Mouse (Mus musculus) neural tube, embryonic 13.5 days (tissue): ENCODE data around the gene Dnajb12. TPM values are rescaled to one million over a fixed set of nuclear protein-coding genes. Genes with fewer than 3 reads are reported as not detected.
"Not testable (repeated sequence)": the region's sequence is repeated elsewhere in the genome, so short reads cannot be mapped to it uniquely, and the experiment has no call there.

Source experiments
- ATAC-seq: fragments of 200-750 bp; cut with Nextera tagmentation; 2 replicates; pipeline ENCODE4 v1.8.0; 2017; ENCODE audit warnings: low read depth, mild to moderate bottlenecking, moderate TSS enrichment, moderate library complexity
- H3K27ac ChIP-seq: fragments of 300-500 bp; sonication (generic); replicated peaks from 2 replicates; pipeline ENCODE4 v1.5.1; 2015; ENCODE audit warnings: moderate library complexity, mild to moderate bottlenecking, inconsistent platforms
- H3K27me3 ChIP-seq: fragments of 300-500 bp; sonication (generic); 2 replicates; pipeline ENCODE4 v1.6.1; 2015; ENCODE audit warnings: mild to moderate bottlenecking, inconsistent platforms
- H3K36me3 ChIP-seq: fragments of 300-500 bp; sonication (generic); 2 replicates; pipeline ENCODE4 v1.6.1; 2015; ENCODE audit warnings: mild to moderate bottlenecking, inconsistent platforms
- H3K4me1 ChIP-seq: fragments of 300-500 bp; sonication (generic); replicated peaks from 2 replicates; pipeline ENCODE4 v1.6.1; 2015; ENCODE audit warnings: inconsistent platforms
- H3K4me2 ChIP-seq: fragments of 300-500 bp; sonication (generic); 2 replicates; pipeline ENCODE4 v1.6.1; 2015; ENCODE audit warnings: inconsistent platforms, mild to moderate bottlenecking, moderate library complexity
- H3K4me3 ChIP-seq: fragments of 300-500 bp; sonication (generic); 2 replicates; pipeline ENCODE4 v1.5.1; 2015; ENCODE audit warnings: mild to moderate bottlenecking, inconsistent platforms
- H3K9ac ChIP-seq: fragments of 300-500 bp; sonication (generic); 2 replicates; pipeline ENCODE4 v1.6.1; 2015; ENCODE audit warnings: moderate library complexity, mild to moderate bottlenecking, inconsistent platforms
- H3K9me3 ChIP-seq: fragments of 300-500 bp; sonication (generic); 2 replicates; pipeline ENCODE4 v1.6.1; 2016; ENCODE audit warnings: inconsistent platforms
- WGBS: fragments of 180-500 bp; shearing (Covaris S2); methylation state at CpG from one replicate; pipeline ENCODE4 v1.1.7; 2015; 5-methylcytosine and 5-hydroxymethylcytosine counted together
- polyA plus RNA-seq: library from polyadenylated mRNA; unstranded; fragments of >200 nt; fragmentation: Nextera tagmentation; extraction: Ambion mirVana; gene quantifications from 2 replicates; pipeline ENCODE4 v1.2.1, GENCODE M21; 2015

Dnajb12 gene
- polyA plus RNA-seq, 1 experiment from 2014 or later: 20.4 TPM

DNA sequence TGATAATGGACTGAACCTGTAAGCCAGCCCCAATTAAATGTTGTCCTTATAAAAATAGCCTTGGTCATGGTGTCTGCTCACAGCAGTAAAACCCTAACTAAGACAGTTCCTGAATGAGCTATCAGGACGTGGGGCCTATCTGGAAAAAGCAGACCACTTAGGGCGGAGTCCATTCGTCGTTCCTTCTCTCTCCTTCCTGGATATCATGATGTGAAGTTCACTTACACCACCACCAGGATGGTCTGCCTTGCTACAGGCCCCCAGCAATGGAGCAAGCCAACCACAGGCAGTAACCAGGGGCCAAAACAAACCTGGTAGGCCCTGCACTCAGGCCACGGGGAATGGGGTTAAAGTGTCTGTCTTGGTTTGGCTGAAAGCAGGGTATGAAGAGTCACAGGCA is 5.7 kb upstream of the Dnajb12 start:
- 77% methylated on average over 5 of the region's 5 CpGs for WGBS

DNA sequence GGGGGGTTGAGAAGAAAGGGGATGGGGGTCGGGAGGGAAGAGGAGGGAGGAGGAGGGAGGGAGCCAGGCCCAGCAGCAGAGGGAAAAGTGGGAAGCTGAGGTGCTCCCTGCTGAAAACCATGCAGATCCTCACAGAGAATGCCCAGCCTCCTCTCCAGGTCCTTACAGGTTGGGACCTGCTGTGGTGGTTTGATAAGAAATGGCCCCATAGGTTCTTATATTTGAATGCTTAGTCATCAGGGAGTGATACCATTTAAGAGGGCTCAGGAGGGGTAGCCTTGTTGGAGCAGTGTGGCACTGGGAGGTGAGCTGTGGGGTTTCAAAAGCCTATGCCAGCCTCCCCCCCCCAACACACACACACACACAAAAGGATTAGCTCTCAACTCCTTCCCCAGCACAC is 4.0 kb upstream of the Dnajb12 start:
- Histone ChIP-seq H3K9me3 (no peaks in the 10 kb centered on the region), H3K4me2 (no peak overlapping the region), H3K36me3 (no peaks in the 10 kb centered on the region), H3K27ac (no peak overlapping the region), H3K4me1 (peaks cover 7% of the 10 kb centered on the region), H3K9ac (no peak overlapping the region), H3K4me3 (no peak overlapping the region), H3K27me3 (no peaks in the 10 kb centered on the region)
- no peak for ATAC-seq
- 45% methylated on average over 1 of the region's 1 CpGs for WGBS

More for the DNA sequence above, 5.7 kb upstream of the Dnajb12 start:
- no peaks in the 10 kb centered on the region for H3K27me3 ChIP-seq
- no peak overlapping the region for H3K9ac ChIP-seq
- H3K9me3 ChIP-seq: no peaks in the 10 kb centered on the region
- H3K4me3 ChIP-seq: no peak overlapping the region
- ATAC-seq: no peak
- no peak overlapping the region for H3K27ac ChIP-seq
- H3K4me1 ChIP-seq: peaks cover 2% of the 10 kb centered on the region
- no peaks in the 10 kb centered on the region for H3K36me3 ChIP-seq
- H3K4me2 ChIP-seq: no peak overlapping the region

DNA sequence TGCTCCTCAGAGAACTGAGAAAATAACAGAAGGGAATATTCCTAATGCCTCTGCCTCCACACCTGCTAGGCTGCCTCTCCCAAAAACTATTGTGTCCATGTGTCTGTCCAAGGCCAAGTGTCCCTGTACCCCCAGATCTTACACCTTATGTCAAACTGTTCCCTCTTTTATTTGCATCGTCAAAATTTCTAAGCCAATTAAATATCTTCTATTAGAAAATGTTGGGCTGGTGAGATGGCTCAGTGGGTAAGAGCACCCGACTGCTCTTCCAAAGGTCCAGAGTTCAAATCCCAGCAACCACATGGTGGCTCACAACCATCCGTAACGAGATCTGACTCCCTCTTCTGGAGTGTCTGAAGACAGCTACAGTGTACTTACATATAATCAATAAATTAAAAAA is 2.7 kb upstream of the Dnajb12 start:
- not testable (repeated sequence) for H3K4me2 ChIP-seq, H3K9me3 ChIP-seq, H3K36me3 ChIP-seq, H3K27ac ChIP-seq, ATAC-seq, H3K4me3 ChIP-seq, H3K9ac ChIP-seq, H3K27me3 ChIP-seq
- peaks cover 17% of the 10 kb centered on the region for H3K4me1 ChIP-seq
- WGBS: 96% methylated on average over 4 of the region's 4 CpGs

DNA sequence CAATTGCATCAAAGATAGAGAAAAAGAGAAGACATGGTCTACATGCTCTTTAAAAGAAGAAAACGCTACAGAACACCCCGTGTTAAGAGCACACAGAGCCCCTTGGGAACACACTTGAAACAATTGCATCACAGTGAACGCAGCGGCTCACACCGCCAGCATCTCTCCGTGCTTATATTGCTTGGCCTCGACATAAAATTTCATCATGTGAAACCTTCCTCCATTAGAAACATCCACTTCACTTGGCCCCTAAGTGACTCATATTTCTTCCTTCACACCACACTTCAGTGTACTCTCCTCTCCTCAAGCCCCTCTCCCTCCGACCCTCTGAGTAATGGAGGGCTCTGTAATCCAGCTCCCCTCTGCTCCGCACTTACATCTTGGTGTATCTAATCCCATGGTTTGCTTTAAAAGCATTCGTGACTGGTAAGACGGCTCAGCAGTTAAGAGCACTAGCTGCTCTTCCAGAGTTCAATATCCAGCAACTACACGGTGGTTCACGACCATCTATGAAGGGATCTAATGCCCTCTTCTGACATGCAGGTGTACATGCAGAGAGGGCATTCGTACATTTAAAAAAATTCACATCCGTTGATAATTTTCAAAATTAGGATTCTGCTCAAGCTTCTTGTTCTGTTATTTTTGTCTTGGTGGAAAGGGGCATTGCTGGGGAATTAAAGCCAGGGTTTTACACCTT is 1.8 kb upstream of the Dnajb12 start:
- ATAC-seq: no peak
- Histone ChIP-seq H3K4me3 (no peak overlapping the region), H3K4me1 (peaks cover 17% of the 10 kb centered on the region), H3K9ac (no peak overlapping the region), H3K27ac (no peak overlapping the region), H3K27me3 (no peaks in the 10 kb centered on the region), H3K36me3 (no peaks in the 10 kb centered on the region), H3K4me2 (no peak overlapping the region), H3K9me3 (no peaks in the 10 kb centered on the region)
- WGBS: 72% methylated on average over 15 of the region's 15 CpGs

DNA sequence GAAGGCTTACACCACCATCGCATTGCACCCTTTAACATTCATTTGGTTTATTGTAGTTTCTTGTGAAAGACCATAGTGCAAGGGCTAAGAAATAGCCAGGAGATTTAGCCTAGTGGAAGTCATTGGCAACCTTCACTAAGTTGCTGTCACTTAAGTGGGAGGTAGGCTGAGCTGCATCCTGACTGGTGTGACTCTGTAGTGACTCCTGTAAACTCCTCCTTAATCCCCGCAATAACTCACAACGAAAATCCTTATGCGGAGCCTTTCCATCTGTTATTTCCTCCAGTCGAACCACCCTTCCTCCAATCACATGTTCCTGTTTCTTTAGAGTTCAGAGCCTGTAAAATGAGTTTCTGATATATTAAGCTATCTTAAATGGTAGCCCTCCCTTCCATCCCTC is 533 bp upstream of the Dnajb12 start:
- 0 out of 2 replicates have a peak, but pooled peaks have one; percentile 7 for ATAC-seq
- Histone ChIP-seq H3K36me3 (no peaks in the 10 kb centered on the region), H3K27ac (peak overlapping the region; percentile 100), H3K9me3 (no peaks in the 10 kb centered on the region), H3K4me1 (peaks cover 17% of the 10 kb centered on the region), H3K4me3 (peak overlapping the region; percentile 87), H3K4me2 (peak overlapping the region; percentile 83), H3K9ac (peak overlapping the region; percentile 97), H3K27me3 (no peaks in the 10 kb centered on the region)
- WGBS: 21% methylated on average over 5 of the region's 5 CpGs

DNA sequence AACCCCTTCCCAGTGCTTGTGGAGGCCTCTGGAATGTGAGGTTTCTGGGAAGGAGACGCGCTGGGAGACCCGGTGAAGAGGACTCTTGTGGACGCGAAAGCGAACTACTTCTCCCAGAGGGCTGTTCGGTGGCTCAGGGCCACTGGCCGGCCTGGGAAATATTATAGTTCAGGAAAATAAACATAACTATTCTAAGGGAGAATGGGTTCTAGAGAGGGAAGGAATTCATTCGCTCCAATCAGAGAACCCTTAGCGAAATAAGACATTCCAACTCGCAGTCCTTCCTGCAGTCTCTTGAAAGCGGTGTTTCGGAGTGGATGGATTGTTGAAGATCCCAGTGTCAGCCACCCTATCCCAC is 652 bp downstream of the Dnajb12 start:
- under 1% methylated on average over 13 of the region's 13 CpGs for whole genome bisulfite sequencing
- H3K4me3 ChIP-seq: peak overlapping the region; percentile 87
- H3K4me2 ChIP-seq: peak overlapping the region; percentile 83

DNA sequence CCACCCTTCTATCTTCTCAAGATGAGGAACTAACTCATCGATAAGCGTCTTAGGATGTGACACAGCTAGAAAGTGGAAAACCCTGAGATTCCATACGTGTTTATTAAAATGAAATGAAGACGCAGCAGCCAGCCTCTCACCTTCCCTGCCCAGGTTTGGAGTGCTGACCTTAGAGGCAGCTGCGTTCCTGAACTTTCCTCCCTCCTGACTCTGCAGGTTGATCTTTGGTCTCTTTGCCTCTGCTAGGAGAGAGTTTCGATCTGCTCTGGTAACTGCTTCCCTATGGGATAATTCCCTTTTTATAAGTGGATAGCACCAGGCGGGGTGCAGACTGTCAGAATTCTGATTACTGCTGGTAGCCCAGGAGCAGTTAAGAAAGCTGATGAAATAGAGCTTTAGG is 1.5 kb downstream of the Dnajb12 start:
- peak overlapping the region; percentile 87 for H3K4me3 ChIP-seq
- peaks cover 27% of the 10 kb centered on the region for H3K4me1 ChIP-seq
- peak overlapping the region; percentile 83 for H3K4me2 ChIP-seq
- H3K36me3 ChIP-seq: no peaks in the 10 kb centered on the region
- H3K9ac ChIP-seq: peak overlapping the region; percentile 97; the same call in 1 of the 2 replicates
- H3K27ac ChIP-seq: no peak overlapping the region
- H3K27me3 ChIP-seq: no peaks in the 10 kb centered on the region
- no peak for ATAC-seq
- no peaks in the 10 kb centered on the region for H3K9me3 ChIP-seq
- 91% methylated on average over 7 of the region's 7 CpGs for WGBS

More for the DNA sequence above, 652 bp downstream of the Dnajb12 start:
- Histone ChIP-seq H3K9me3 (no peaks in the 10 kb centered on the region), H3K36me3 (no peaks in the 10 kb centered on the region), H3K27ac (peak overlapping the region; percentile 100), H3K9ac (peak overlapping the region; percentile 97), H3K27me3 (no peaks in the 10 kb centered on the region), H3K4me1 (peaks cover 19% of the 10 kb centered on the region)
- peak; percentile 64 for ATAC-seq

DNA sequence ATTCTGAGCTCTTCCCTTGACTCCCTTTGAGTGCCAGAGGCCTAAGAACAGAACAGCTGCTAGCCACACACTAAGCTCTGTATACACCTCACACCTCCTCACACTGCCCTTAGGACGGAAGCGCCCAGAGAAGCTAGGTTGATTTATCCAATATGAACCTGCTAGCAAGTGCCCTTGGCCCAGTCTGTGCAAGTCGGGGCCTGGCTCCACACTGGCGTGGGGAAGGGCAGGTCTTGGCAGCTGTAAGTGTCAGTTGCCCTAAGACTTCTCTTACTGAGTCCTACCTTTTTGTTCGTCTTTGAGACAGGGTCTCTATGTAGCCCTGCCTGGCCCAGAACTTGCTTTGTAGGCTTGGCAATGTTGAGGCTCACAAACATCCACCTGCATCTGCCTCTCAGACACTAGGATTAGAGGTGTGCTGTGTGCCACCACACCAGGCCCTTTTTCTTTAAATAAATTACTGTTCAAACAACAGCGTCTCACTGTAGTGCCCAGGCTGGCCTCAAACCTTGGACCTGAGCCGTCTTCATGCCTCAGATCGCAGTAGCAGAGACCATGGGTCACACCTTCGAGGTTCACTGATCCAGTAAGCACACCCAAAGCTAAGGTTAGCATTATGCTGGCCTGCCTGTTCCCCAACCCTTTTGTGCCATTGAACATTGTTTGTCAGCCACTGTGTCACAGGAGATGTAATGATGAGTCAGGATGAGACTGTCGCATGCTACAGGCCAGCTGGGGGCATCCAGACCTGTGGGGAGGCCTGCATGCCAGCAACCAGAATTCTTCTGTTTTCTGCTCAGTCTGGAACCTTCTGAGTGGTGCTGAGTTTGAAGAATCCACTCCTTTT is 5.2 kb downstream of the Dnajb12 start:
- Histone ChIP-seq H3K27ac (no peak overlapping the region), H3K36me3 (no peaks in the 10 kb centered on the region), H3K9me3 (no peaks in the 10 kb centered on the region), H3K4me1 (peaks cover 26% of the 10 kb centered on the region), H3K4me3 (no peak overlapping the region), H3K9ac (0 out of 2 replicates have a peak overlapping the region, but pooled peaks have one; percentile 34), H3K27me3 (no peaks in the 10 kb centered on the region), H3K4me2 (no peak overlapping the region)
- ATAC-seq: no peak
- 90% methylated on average over 10 of the region's 10 CpGs for WGBS

DNA sequence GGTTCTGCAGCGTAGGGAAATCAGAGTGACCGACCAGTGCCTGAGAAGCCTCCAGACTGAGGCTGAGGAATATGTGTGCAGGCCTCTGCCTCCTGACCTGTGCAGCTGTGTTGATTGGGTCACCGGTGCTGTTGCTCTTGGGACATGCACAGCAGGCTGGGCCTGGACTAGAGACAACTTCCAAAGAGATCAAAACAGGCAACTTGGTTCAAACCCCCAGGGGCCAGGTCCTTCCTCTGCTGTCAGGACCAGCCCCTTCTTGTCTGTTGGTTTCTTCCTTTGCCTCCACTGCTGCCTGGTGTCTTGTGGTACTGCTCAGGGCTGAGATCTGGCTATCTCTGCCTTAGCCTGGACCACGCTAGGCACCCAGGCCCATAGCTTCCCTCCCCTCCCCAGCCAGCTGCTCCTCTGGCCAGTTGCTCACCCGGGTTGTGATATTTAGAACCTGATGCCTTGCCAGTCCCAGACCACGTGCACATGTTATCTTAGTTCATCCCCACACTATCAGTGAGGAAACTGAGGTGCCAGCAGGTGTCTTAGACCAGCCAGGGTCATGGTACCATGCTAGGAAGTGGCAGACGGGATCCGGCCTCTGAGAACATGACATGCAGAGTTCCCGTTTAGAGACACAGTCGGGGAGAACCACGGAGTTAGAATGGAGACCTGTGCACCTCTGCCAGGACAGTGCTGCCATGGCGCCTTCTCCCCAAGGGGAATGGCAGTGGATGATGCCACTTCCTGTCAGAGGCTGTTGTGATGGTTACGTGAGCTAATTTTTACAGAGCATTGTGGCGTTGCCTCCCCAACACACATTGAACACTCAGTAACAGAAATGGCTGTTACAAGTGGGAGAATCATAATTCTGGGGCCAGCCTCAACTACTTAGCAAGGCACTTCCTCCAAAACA is 6.1 kb downstream of the Dnajb12 start:
- H3K4me1 ChIP-seq: peaks cover 24% of the 10 kb centered on the region

DNA sequence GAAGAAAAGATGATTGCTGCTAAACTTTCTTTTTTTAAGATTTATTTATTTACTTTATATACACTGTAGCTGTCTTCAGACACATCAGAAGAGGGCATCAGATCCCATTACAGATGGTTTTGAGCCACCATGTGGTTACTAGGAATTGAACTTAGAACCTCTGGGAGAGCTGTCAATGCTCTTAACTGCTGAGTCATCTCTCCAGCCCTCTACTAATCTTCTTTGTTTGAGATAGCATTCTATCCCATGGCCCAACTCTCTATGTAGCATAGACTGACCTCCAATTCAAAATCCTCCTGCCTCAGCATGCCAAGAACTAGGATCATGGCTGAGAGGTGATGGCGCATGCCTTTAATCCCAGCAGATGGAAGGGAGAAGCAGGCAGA is 6.7 kb downstream of the Dnajb12 start:
- Histone ChIP-seq H3K4me2 (no peak overlapping the region), H3K4me3 (no peak overlapping the region), H3K9me3 (no peaks in the 10 kb centered on the region), H3K27me3 (no peaks in the 10 kb centered on the region), H3K9ac (no peak overlapping the region), H3K4me1 (peaks cover 17% of the 10 kb centered on the region), H3K36me3 (peaks cover 7% of the 10 kb centered on the region), H3K27ac (no peak overlapping the region)
- no peak for ATAC-seq
- WGBS: 100% methylated on average over 1 of the region's 1 CpGs

More for the DNA sequence above, 6.1 kb downstream of the Dnajb12 start:
- Histone ChIP-seq H3K9ac (0 out of 2 replicates have a peak overlapping the region, but pooled peaks have one; percentile 34), H3K4me3 (no peak overlapping the region), H3K36me3 (peaks cover under 1% of the 10 kb centered on the region), H3K27ac (no peak overlapping the region), H3K4me2 (no peak overlapping the region), H3K27me3 (no peaks in the 10 kb centered on the region), H3K9me3 (no peaks in the 10 kb centered on the region)
- no peak for ATAC-seq
- 91% methylated on average over 14 of the region's 14 CpGs for WGBS

DNA sequence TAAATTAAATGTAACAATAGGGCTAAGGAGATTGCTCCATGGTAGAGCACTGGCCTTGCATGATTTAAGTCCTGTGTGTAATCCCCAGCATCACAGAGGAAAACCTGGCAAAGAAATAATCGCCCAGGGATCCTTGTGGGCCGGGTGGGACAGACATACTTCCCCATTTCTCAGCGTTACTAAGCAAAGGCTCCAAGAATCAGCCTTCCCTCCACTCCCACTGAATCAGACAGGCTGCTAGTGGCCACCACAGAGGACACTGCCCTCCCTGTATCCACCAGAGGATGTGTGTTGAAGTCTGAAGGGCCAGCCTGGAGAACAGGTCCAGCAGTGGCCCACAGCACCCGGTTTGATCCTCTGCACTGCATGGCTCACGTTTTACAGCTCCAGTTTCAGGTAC is 8.1 kb downstream of the Dnajb12 start:
- Histone ChIP-seq H3K4me3 (no peak overlapping the region), H3K36me3 (peaks cover 20% of the 10 kb centered on the region), H3K4me1 (peaks cover 14% of the 10 kb centered on the region; the same call in 1 of the 2 replicates), H3K9me3 (no peaks in the 10 kb centered on the region), H3K9ac (no peak overlapping the region), H3K4me2 (no peak overlapping the region), H3K27me3 (no peaks in the 10 kb centered on the region), H3K27ac (no peak overlapping the region)
- no peak for ATAC-seq
- WGBS: 90% methylated on average over 5 of the region's 5 CpGs
